Mouse (Mus musculus) lung, postnatal 0 days (tissue): ENCODE data around the gene Hoxa3. TPM values are rescaled to one million over a fixed set of nuclear protein-coding genes. Genes with fewer than 3 reads are reported as not detected.

Experiments used
- ATAC-seq: fragments of 200-750 bp; cut with Nextera tagmentation; 2 replicates; pipeline ENCODE4 v1.8.0; 2017; ENCODE audit warnings: moderate library complexity
- DNase-seq: peaks from one replicate; pipeline ENCODE4 v3.0.0-alpha.2; 2016; ENCODE audit warnings: low spot score
- H3K27ac ChIP-seq: fragments of 300-500 bp; sonication (generic); 2 replicates; pipeline ENCODE4 v1.5.1; 2014; ENCODE audit warnings: antibody characterized with exemption, mild to moderate bottlenecking, low read length, mixed read lengths
- H3K27me3 ChIP-seq: fragments of 300-500 bp; sonication (generic); replicated peaks from 2 replicates; pipeline ENCODE4 v1.6.1; 2014; ENCODE audit warnings: low read length, mixed read lengths; ENCODE audit not compliant: insufficient read depth
- H3K36me3 ChIP-seq: fragments of 300-500 bp; sonication (generic); 2 replicates; pipeline ENCODE4 v1.6.1; 2014; ENCODE audit warnings: low read length, mixed read lengths; ENCODE audit not compliant: insufficient read depth
- H3K4me1 ChIP-seq: fragments of 300-500 bp; sonication (generic); 2 replicates; pipeline ENCODE4 v1.6.1; 2014; ENCODE audit warnings: antibody characterized with exemption, low read depth, low read length, mixed read lengths; ENCODE audit not compliant: insufficient read depth
- H3K4me2 ChIP-seq: fragments of 300-500 bp; sonication (generic); replicated peaks from 2 replicates; pipeline ENCODE4 v1.6.1; 2014; ENCODE audit warnings: low read depth, mild to moderate bottlenecking, low read length, moderate library complexity, mixed read lengths
- H3K4me3 ChIP-seq: fragments of 300-500 bp; sonication (generic); 2 replicates; pipeline ENCODE4 v1.5.1; 2014; ENCODE audit warnings: low read depth, low read length
- H3K9ac ChIP-seq: fragments of 300-500 bp; sonication (generic); replicated peaks from 2 replicates; pipeline ENCODE4 v1.6.1; 2014; ENCODE audit warnings: low read depth, mild to moderate bottlenecking
- H3K9me3 ChIP-seq: fragments of 300-500 bp; sonication (generic); 2 replicates; pipeline ENCODE4 v1.6.1; 2016; ENCODE audit warnings: low read length, mixed read lengths
- CTCF ChIP-seq: IDR thresholded peaks from 2 replicates; pipeline ENCODE4 v1.5.1; 2016; ENCODE audit warnings: antibody characterized with exemption, mild to moderate bottlenecking
- EP300 ChIP-seq: IDR thresholded peaks from 2 replicates; pipeline ENCODE4 v1.6.1; 2016; ENCODE audit warnings: antibody characterized with exemption, mild to moderate bottlenecking, control low read depth
- WGBS: fragments of 180-500 bp; shearing (Covaris S2); extraction: QIAGEN DNeasy Blood & Tissue Kit; methylation state at CpG from one replicate; pipeline ENCODE4 v1.1.7; 2014; 5-methylcytosine and 5-hydroxymethylcytosine counted together
- polyA plus RNA-seq: library from polyadenylated mRNA; unstranded; fragments of >200 nt; fragmentation: Nextera tagmentation; extraction: Ambion mirVana; gene quantifications from 2 replicates; pipeline ENCODE4 v1.2.1, GENCODE M21; 2015

Hoxa3 gene
- polyA plus RNA-seq, 1 experiment from 2014 or later = 4.3 TPM

DNA sequence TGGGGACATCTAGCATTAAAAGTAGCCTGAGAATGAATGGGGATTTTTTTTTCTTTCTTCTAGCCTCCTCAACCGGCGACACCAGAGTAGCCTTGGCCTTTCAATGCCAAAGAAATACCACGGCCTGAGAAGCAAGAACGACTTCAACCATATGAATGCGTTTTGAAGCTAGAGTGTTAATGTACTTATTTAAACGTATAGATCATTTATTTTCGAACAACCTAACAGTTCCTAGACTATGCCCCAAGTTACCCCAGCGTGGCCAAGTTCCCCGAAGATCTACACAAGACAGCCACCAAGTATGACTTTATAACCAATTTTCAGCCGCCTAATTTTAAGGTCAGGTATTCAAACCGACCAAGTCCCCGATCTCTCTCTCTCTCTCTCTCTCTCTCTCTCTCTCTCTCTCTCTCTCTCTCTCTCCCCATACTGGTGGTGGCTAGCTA lies 7.8 kb upstream of the Hoxa3 start:
- Histone ChIP-seq H3K36me3 (no peaks in the 10 kb centered on the region), H3K4me2 (peak overlapping the region; percentile 85), H3K9me3 (no peaks in the 10 kb centered on the region), H3K27ac (no peak overlapping the region), H3K27me3 (peaks cover 90% of the 10 kb centered on the region), H3K4me3 (peak overlapping the region; percentile 52), H3K9ac (no peak overlapping the region), H3K4me1 (peaks cover 10% of the 10 kb centered on the region)
- WGBS = 31% methylated on average over 12 of the region's 12 CpGs
- no peak for ATAC-seq
- DNase-seq = no peak
- no peak for TF ChIP-seq EP300

DNA sequence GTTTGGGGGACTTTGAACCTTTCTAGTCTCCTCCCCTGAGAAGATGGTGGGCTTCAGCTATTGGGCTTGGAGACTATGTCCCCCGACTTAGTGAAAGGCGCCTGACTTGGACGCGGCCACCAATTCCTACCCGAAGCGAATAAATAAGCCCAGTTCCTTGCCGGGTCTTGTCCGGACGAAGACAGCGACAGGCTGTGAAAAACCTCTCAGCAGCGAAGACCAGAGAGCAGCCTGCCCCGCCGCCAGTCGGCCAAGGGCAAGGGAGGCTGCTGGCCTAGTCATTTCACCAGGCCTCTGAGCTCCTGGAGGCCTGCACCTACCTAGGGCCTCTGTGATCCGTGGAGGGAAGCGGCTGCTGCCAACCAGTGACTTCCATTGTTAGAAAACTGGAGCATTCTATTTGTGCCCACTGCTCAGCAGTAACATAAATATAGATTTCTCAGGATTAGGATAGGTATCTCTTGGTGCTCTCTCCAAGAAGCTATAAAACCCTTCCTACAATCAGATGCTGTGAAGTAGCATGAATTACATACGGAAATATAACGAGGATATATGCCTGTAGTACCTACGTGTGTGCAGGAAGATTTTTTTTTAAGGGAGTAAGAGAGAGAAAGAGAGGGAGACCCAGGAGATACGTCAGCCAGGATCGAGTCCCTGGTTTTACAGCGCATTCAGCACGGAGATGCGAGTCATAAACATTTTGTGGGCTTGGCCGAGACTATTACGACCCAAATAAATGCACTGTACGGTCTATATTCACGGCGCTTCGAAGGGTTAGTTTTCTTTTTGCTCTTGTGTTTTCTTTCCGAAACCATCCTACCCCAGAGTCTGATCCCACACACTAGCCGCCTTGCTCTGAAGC lies 7.1 kb upstream of the Hoxa3 start:
- Histone ChIP-seq H3K27ac (no peak overlapping the region), H3K9ac (no peak overlapping the region), H3K4me1 (peaks cover 10% of the 10 kb centered on the region), H3K4me2 (no peak overlapping the region), H3K4me3 (no peak overlapping the region), H3K27me3 (peaks cover 90% of the 10 kb centered on the region), H3K9me3 (no peaks in the 10 kb centered on the region), H3K36me3 (no peaks in the 10 kb centered on the region)
- DNase-seq (no peak), ATAC-seq (no peak)
- 52% methylated on average over 32 of the region's 32 CpGs for WGBS
- TF ChIP-seq EP300 = no peak
- TF ChIP-seq CTCF = no peak

DNA sequence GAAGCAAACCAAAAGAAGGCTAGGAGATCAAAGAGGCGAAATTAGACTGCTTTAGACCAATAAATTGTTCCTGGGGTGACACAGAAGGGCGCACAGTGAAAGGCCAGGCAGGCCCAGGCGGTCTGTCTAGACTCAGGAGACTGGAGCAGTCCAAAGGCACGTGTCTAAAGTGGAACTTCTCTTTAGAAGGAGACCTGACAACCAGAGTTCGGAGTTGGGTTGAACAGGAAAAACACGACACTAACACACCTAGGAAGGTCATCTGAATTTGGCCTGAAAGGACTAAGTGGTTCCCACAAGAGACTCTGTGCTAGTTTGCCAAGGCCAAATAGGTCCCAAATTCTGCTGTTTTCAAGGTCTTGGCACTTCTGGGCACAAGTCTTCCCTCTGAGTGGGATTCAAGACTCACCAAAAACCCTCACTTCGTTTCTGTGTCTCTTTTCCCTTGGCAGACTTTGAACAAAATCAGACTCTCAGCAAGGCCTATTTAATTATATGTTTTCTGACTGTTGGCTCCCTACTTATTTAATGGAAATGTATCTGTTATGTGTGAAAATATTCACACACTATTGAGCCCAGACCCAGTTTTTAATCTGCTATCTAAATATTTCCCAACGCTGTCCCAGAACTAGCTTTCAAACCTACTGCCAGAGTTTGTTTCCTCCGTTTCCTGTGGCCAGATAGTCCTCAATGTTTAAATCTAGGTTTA lies 6.3 kb upstream of the Hoxa3 start:
- WGBS = 62% methylated on average over 9 of the region's 9 CpGs
- Histone ChIP-seq H3K27me3 (peaks cover 90% of the 10 kb centered on the region), H3K4me2 (no peak overlapping the region), H3K4me3 (no peak overlapping the region), H3K36me3 (no peaks in the 10 kb centered on the region), H3K9me3 (no peaks in the 10 kb centered on the region), H3K4me1 (peaks cover 10% of the 10 kb centered on the region), H3K27ac (no peak overlapping the region), H3K9ac (no peak overlapping the region)
- ATAC-seq (no peak), DNase-seq (no peak)
- no peak for TF ChIP-seq CTCF

DNA sequence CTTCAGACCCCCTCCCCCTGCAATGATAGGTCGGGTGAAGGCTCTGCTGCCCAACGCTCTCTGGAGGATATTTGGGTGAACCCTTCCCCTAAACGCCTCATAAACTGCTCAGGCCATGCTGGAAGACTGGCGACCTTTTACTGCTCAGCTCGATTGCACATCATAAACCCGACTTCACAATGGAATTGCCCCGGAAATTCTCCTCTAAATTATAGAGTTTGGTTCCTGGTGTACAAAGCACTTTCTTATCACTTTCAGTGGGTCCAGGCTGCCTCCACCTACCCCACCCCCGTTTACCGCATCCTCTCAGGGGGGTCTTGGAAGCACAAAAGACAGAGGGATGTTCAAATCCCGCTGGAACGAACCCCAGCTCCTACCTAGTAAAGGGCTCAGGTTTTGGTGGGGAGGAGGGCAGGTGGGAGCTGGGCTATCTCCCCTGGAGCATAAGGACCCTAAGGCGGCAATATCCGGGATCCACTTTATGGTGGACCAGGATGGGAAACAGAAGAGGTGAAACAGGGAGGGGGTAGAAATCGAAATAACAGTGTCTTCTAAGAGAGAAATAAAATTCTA lies 5.6 kb upstream of the Hoxa3 start:
- 29% methylated on average over 14 of the region's 14 CpGs for WGBS

DNA sequence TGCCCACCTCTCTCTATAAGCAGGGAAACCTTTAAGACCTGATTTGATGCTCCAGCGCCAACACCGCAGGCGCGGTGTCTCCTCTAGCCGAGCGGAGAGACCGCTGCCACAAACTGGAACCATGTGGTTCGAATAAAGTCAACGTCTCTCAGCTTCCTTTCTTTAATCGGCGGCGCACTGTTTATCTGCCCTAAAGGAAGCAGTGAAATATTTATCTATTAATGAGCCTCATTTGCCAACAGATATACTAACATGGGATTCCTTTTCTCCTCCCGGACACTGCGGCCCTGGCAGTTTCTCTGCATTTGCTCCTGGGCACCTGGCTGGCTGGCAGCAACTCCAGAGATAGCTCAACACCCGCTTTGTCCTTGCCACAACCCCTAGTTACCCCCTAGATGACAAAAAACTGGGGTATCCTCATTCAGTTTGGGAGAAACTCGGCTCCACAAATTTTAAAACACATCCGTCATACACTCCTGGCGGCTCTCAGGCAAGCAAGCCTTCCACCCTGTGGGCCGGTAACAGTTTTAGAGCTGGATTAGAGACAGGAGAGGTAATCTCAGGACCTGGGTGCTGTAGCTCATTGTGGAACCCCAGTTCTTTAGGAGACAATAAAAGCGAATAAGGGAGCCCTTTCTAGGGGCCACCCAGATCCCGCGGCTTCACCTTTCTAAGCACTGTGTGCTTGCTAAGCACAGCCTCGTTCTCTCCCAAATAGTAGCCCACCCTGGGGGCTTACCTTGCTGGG lies 4.9 kb upstream of the Hoxa3 start:
- DNase-seq (no peak), ATAC-seq (no peak)
- Histone ChIP-seq H3K9me3 (no peaks in the 10 kb centered on the region), H3K4me3 (peak overlapping the region; percentile 39), H3K27me3 (peaks cover 86% of the 10 kb centered on the region), H3K27ac (no peak overlapping the region), H3K4me1 (peaks cover 10% of the 10 kb centered on the region), H3K36me3 (no peaks in the 10 kb centered on the region), H3K9ac (0 out of 2 replicates have a peak overlapping the region, but pooled peaks have one; percentile 19), H3K4me2 (peak overlapping the region; percentile 57)
- no peak for TF ChIP-seq EP300
- TF ChIP-seq CTCF = no peak
- WGBS = 14% methylated on average over 23 of the region's 23 CpGs

More for the DNA sequence above, 5.6 kb upstream of the Hoxa3 start:
- TF ChIP-seq CTCF = no peak
- TF ChIP-seq EP300 = no peak
- H3K36me3 ChIP-seq = no peaks in the 10 kb centered on the region
- ATAC-seq (no peak), DNase-seq (no peak)
- peaks cover 10% of the 10 kb centered on the region for H3K4me1 ChIP-seq
- H3K27me3 ChIP-seq = peaks cover 88% of the 10 kb centered on the region
- no peaks in the 10 kb centered on the region for H3K9me3 ChIP-seq
- no peak overlapping the region for H3K27ac ChIP-seq
- H3K9ac ChIP-seq = no peak overlapping the region
- no peak overlapping the region for H3K4me2 ChIP-seq
- H3K4me3 ChIP-seq = no peak overlapping the region

DNA sequence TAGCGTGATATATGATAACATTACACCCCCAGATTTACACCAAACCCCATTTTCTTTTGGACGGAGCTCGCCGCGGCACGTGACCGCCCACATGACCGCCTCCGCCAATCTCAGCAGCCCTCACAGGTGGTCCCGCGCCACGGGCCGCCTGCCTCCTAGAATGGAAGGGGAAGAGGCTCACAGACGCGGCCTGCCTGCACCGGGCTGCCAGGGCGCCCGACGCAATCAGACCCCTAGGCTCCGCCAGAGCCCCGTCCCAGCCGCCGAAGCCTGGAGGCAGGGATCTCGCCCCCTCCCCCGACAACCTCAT lies 4.3 kb upstream of the Hoxa3 start:
- no peaks in the 10 kb centered on the region for H3K36me3 ChIP-seq
- peaks cover 12% of the 10 kb centered on the region for H3K4me1 ChIP-seq
- H3K4me2 ChIP-seq = peak overlapping the region; percentile 57
- H3K27me3 ChIP-seq = peaks cover 86% of the 10 kb centered on the region
- DNase-seq (peak; percentile 64), ATAC-seq (peak; percentile 49)
- TF ChIP-seq CTCF (no peak), EP300 (no peak)
- peak overlapping the region; percentile 39 for H3K4me3 ChIP-seq
- H3K27ac ChIP-seq = no peak overlapping the region
- H3K9ac ChIP-seq = 0 out of 2 replicates have a peak overlapping the region, but pooled peaks have one; percentile 19
- under 1% methylated on average over 25 of the region's 25 CpGs for WGBS
- no peaks in the 10 kb centered on the region for H3K9me3 ChIP-seq
